Mouse (Mus musculus): ENCODE measurements at regions not wholly inside any gene's neighbourhood (a gene's known extent, or its start where the extent isn't known, plus 50 kb on each side); places are given as distances from the start of the nearest gene placed in this dataset.

DNA sequence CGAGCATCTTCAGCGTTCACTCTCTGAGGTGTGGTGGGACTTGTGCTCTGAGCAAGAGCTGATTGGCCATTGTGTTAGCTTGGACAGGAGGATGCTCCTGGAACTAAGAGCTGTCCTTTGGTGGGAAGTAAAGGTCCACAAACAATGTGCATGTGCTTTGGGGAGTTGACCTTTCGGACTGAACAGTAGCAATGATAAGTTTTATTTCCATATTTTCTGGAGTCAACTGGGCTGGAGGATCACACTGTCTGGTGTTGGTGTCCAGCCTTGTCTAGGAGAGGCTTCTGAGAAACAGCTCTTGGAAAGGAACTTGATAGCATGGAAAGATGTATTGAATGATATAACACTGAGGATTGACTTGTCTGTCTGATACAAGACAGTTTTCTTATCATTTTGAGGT, 142.3 kb upstream of the Otx2 start:
- Histone ChIP-seq H3K27ac (ENCODE audit: low read depth, low read length) (no peak overlapping the region), H3K4me3 (ENCODE audit: low read depth, low read length) (no peak overlapping the region), H3K4me1 (ENCODE audit: insufficient read depth, low read length) (no peaks in the 10 kb centered on the region), H3K9me3 (ENCODE audit: low read length) (no peaks in the 10 kb centered on the region), H3K9ac (replicated peaks; ENCODE audit: low read length, poor library complexity, severe bottlenecking) (no peak overlapping the region), H3K27me3 (ENCODE audit: insufficient read depth, low read length) (no peaks in the 10 kb centered on the region; the same call in 1 of the 2 replicates), H3K36me3 (ENCODE audit: insufficient read depth, low read length) (no peaks in the 10 kb centered on the region), H3K4me2 (ENCODE audit: low read depth, low read length, poor library complexity, severe bottlenecking) (no peak overlapping the region)
- DNase-seq (ENCODE audit: low spot score) (no peak), ATAC-seq (ENCODE audit: low FRiP score) (no peak)
- 51% methylated on average over 3 of the region's 3 CpGs for WGBS
- no peak for TF ChIP-seq CTCF (IDR thresholded peaks at IDR 0.05)

DNA sequence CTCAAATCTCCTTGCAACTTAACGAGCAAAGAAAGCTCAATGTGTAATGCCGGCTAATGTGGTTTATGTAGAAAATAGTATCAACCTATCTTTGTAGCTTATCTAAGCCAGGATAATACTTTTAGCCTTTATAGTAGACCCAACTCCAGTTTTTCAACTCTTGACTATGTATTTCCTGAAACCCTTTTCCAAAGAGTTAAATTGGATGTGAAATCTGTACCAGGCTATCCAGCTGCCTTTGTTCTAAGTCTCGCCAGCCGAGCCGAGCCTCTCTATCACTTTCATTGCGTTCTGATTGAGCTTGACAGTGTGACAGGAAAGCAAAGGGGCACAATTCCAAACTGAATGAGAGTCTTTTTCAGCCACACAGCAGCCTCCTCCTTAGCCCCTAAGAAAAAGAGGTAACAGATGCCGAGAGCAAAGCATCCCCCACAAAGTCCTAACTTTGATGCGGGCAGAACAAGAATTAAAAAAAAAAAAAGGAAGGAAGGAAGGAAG, 141.7 kb upstream of the Otx2 start:
- DNase-seq (ENCODE audit: low spot score): peak; percentile 34
- Histone ChIP-seq H3K36me3 (ENCODE audit: insufficient read depth, low read length) (no peaks in the 10 kb centered on the region), H3K9ac (replicated peaks; ENCODE audit: low read length, poor library complexity, severe bottlenecking) (no peak overlapping the region), H3K27me3 (ENCODE audit: insufficient read depth, low read length) (no peaks in the 10 kb centered on the region; the same call in 1 of the 2 replicates), H3K4me1 (ENCODE audit: insufficient read depth, low read length) (no peaks in the 10 kb centered on the region), H3K4me3 (ENCODE audit: low read depth, low read length) (no peak overlapping the region), H3K9me3 (ENCODE audit: low read length) (no peaks in the 10 kb centered on the region), H3K4me2 (ENCODE audit: low read depth, low read length, poor library complexity, severe bottlenecking) (no peak overlapping the region), H3K27ac (ENCODE audit: low read depth, low read length) (no peak overlapping the region)
- no peak for ATAC-seq (ENCODE audit: low FRiP score)
- TF ChIP-seq CTCF (IDR thresholded peaks at IDR 0.05): no peak
- WGBS: 19% methylated on average over 8 of the region's 8 CpGs

DNA sequence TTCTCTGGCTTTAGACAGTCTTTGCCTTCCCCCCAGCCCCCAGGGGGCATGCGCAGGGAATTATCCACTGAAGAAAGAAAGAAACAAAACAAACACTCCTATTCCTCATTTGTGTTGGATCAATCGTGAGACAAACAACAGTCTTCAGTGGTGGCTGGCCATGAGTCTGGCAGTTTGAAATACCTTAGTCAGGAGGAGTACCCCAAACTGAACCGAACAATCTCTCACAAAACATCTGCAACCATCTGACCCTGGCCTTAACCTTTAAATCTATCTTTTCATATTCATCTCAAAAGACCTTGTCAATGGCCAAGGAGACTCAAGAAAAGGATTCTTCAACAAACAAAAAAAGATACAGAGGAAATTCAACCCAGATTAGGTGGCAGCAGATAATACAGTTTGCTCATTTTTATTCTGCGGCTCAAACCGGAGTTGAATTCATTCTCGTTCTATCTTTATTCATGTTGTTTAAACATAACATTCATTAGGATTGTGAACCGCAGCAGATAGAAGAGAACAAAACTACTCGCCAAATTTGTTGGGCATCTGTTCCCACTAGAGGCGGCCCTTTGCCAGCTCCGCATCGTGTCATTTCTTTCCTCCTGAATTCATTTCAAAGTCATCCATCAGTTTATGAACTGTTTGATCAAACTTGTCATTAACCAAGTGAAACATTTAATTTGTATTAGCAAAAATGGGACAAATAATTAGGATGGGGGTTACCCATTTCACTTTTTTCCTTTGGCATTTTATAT, 139.3 kb upstream of the Otx2 start:
- TF ChIP-seq CTCF (IDR thresholded peaks at IDR 0.05): no peak
- H3K4me3 ChIP-seq (ENCODE audit: low read depth, low read length): no peak overlapping the region
- no peak overlapping the region for H3K27ac ChIP-seq (ENCODE audit: low read depth, low read length)
- no peak overlapping the region for H3K4me2 ChIP-seq (ENCODE audit: low read depth, low read length, poor library complexity, severe bottlenecking)
- DNase-seq (ENCODE audit: low spot score) (no peak), ATAC-seq (ENCODE audit: low FRiP score) (no peak)
- WGBS: 39% methylated on average over 11 of the region's 11 CpGs
- H3K9me3 ChIP-seq (ENCODE audit: low read length): no peaks in the 10 kb centered on the region
- H3K9ac ChIP-seq (replicated peaks; ENCODE audit: low read length, poor library complexity, severe bottlenecking): no peak overlapping the region
- no peaks in the 10 kb centered on the region for H3K36me3 ChIP-seq (ENCODE audit: insufficient read depth, low read length)
- H3K27me3 ChIP-seq (ENCODE audit: insufficient read depth, low read length): no peaks in the 10 kb centered on the region
- H3K4me1 ChIP-seq (ENCODE audit: insufficient read depth, low read length): no peaks in the 10 kb centered on the region

DNA sequence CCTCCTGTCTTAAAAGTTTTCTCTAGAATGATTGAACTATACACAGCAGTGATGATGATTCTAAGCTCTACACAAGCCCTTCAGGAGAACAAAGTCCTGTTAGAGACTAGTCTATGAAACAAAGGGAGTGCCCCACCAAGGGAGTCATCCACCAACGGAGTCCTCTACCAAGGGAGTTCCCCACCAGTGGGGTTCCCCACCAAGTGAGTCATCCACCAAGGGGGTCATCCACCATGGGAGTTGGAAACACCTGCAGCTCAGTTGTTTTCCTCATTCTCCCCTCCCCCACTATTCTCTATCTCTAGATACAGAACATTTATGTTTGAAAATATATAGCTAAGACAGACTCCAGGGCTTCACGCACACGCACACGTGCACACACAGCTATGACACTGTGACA, 130.5 kb upstream of the Otx2 start:
- Histone ChIP-seq H3K9me3 (ENCODE audit: low read length) (no peaks in the 10 kb centered on the region), H3K27ac (ENCODE audit: low read depth, low read length) (no peak overlapping the region), H3K4me1 (ENCODE audit: insufficient read depth, low read length) (no peaks in the 10 kb centered on the region), H3K4me2 (ENCODE audit: low read depth, low read length, poor library complexity, severe bottlenecking) (no peak overlapping the region), H3K4me3 (ENCODE audit: low read depth, low read length) (no peak overlapping the region), H3K36me3 (ENCODE audit: insufficient read depth, low read length) (no peaks in the 10 kb centered on the region), H3K9ac (replicated peaks; ENCODE audit: low read length, poor library complexity, severe bottlenecking) (no peak overlapping the region), H3K27me3 (ENCODE audit: insufficient read depth, low read length) (no peaks in the 10 kb centered on the region)
- 92% methylated on average over 4 of the region's 4 CpGs for WGBS
- DNase-seq (ENCODE audit: low spot score) (no peak), ATAC-seq (ENCODE audit: low FRiP score) (no peak)
- TF ChIP-seq CTCF (IDR thresholded peaks at IDR 0.05): no peak

DNA sequence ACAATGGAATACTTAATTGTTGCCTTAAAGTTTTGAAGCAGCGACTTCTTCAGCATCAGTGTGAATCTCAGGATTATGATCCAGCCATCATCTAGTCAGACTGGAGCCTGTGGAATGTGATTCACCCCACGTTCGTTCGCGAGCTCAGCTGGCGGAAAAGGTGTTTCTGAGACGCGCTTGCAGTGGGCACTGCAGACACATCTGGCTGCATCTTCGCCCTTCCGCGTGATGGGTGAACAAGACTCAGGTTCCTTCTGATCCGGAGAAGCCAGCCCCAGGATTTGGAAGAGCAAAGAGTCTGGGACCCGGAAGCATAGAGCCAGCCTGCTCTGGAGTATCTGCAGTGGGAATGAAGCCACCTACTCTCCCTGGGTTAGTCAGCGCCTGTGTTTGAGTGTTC, 127.7 kb upstream of the Otx2 start:
- no peak overlapping the region for H3K27ac ChIP-seq (ENCODE audit: low read depth, low read length)
- no peaks in the 10 kb centered on the region for H3K4me1 ChIP-seq (ENCODE audit: insufficient read depth, low read length)
- no peak overlapping the region for H3K4me3 ChIP-seq (ENCODE audit: low read depth, low read length)
- no peak for DNase-seq (ENCODE audit: low spot score)
- H3K27me3 ChIP-seq (ENCODE audit: insufficient read depth, low read length): no peaks in the 10 kb centered on the region
- no peak overlapping the region for H3K9ac ChIP-seq (replicated peaks; ENCODE audit: low read length, poor library complexity, severe bottlenecking)
- ATAC-seq (ENCODE audit: low FRiP score): no peak
- 22% methylated on average over 14 of the region's 14 CpGs for WGBS
- no peak for TF ChIP-seq CTCF (IDR thresholded peaks at IDR 0.05)
- peak overlapping the region; percentile 29 for H3K4me2 ChIP-seq (ENCODE audit: low read depth, low read length, poor library complexity, severe bottlenecking)
- H3K9me3 ChIP-seq (ENCODE audit: low read length): no peaks in the 10 kb centered on the region
- H3K36me3 ChIP-seq (ENCODE audit: insufficient read depth, low read length): no peaks in the 10 kb centered on the region

DNA sequence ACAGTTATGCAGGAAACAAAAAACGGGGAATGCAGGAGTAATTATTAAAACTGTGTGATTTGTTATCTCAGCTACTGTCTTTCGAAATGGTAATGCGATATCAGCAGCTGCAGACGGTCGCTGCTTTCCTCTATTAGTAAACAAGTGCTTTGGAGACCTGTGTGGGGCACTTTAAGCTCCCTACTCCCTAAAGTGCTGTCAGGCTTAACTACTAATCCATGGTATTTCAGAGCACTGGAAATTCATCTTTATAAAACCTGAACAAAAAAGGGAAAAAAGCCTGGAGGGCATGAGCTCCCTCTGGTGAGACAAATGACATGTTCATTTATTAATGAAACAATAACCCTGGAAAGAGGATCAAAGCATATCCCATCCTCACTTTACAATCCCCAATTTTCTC, 127.2 kb upstream of the Otx2 start:
- Histone ChIP-seq H3K9me3 (ENCODE audit: low read length) (no peaks in the 10 kb centered on the region), H3K4me2 (ENCODE audit: low read depth, low read length, poor library complexity, severe bottlenecking) (no peak overlapping the region), H3K9ac (replicated peaks; ENCODE audit: low read length, poor library complexity, severe bottlenecking) (no peak overlapping the region), H3K4me1 (ENCODE audit: insufficient read depth, low read length) (no peaks in the 10 kb centered on the region), H3K27ac (ENCODE audit: low read depth, low read length) (no peak overlapping the region), H3K4me3 (ENCODE audit: low read depth, low read length) (no peak overlapping the region), H3K27me3 (ENCODE audit: insufficient read depth, low read length) (no peaks in the 10 kb centered on the region), H3K36me3 (ENCODE audit: insufficient read depth, low read length) (no peaks in the 10 kb centered on the region)
- TF ChIP-seq CTCF (IDR thresholded peaks at IDR 0.05): peak; percentile 28; the same call in 1 of the 2 replicates
- WGBS: 12% methylated on average over 5 of the region's 5 CpGs
- no peak for ATAC-seq (ENCODE audit: low FRiP score)
- peak; percentile 12 for DNase-seq (ENCODE audit: low spot score)
